Mouse (Mus musculus): Measurements from ENCODE around the gene En2. TPM values are rescaled to one million over a fixed set of nuclear protein-coding genes. Genes with fewer than 3 reads are reported as not detected.

Gene En2
- 0.84 and 1.1 TPM in 2 replicates for polyA plus RNA-seq (2016; fragmentation: Nextera tagmentation; extraction: Ambion mirVana)

GRCm38 (mm10) chr5:28165358-28166255 lies at the start of gene En2:
TSS of gene En2 (plus strand) at chr5:28165694.
- Histone ChIP-seq H3K4me1 (peaks cover 76% of the 10 kb centered on the region), H3K36me3 (peaks cover 38% of the 10 kb centered on the region), H3K9me3 (replicated peaks) (no peaks in the 10 kb centered on the region), H3K27me3 (ENCODE audit: low read depth, poor library complexity, severe bottlenecking) (peaks cover 99% of the 10 kb centered on the region), H3K4me3 (peak within 1 kb of the TSS; percentile 83), H3K27ac (replicated peaks) (peak within 1 kb of the TSS; percentile 96)
- WGBS, result 2% methylated on average over 106 of the region's 113 CpGs
- peak; percentile 95 for DNase-seq (ENCODE audit: low spot score)

- no peaks in the 10 kb centered on the region for H3K9me3 ChIP-seq (replicated peaks)
- H3K27ac ChIP-seq (replicated peaks), result peak overlapping the region; percentile 84
- H3K27me3 ChIP-seq (ENCODE audit: low read depth, poor library complexity, severe bottlenecking), result peaks cover 77% of the 10 kb centered on the region
- peak overlapping the region; percentile 58 for H3K4me3 ChIP-seq
- H3K4me1 ChIP-seq, result peaks cover 40% of the 10 kb centered on the region
- 2% methylated on average over 13 of the region's 13 CpGs for WGBS
- H3K36me3 ChIP-seq, result no peaks in the 10 kb centered on the region
- DNase-seq (ENCODE audit: low spot score), result peak; percentile 28
These were observed 48.1 kb upstream of the En2 start for GRCm38 (mm10) chr5:28117251-28117880.

DNA sequence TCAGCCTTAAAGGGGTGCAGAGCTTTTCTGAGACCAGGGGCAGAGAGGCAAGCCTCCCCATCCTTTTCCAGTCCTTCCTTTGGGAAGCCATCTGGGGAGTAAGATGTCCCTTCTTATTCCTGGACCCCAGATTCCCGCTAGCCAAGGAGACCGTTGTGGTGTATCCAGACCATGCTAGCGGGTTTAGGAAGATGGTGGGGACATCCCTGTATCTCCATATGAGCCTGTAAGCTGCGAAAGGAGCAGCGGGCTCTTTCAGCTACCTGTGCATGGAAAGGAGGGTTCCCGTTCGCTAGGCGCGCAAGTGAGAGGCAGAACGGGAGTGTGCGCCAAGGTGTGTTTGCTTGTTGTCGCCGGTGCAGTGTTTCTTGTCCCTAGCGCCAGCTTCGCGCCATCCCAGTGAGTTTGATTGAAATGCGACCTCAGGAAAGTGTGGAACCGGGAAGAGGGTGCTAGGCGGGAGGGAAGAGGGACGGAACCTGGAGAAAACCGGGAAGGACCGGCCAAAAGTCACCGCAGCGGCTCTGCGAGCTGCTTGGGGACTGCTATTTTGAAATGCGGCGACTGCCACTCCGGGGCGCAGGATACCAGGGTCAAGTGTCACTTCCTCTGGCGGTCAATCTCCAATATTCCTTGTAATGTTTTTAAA lies 47.5 kb upstream of the En2 start:
- peak overlapping the region; percentile 84 for H3K27ac ChIP-seq (replicated peaks)
- H3K4me3 ChIP-seq, result peak overlapping the region; percentile 58
- peaks cover 84% of the 10 kb centered on the region for H3K27me3 ChIP-seq (ENCODE audit: low read depth, poor library complexity, severe bottlenecking)

GRCm38 (mm10) chr5:28118531-28118925 lies 47.0 kb upstream of the En2 start:
- peaks cover 87% of the 10 kb centered on the region for H3K27me3 ChIP-seq (ENCODE audit: low read depth, poor library complexity, severe bottlenecking)
- peak overlapping the region; percentile 58 for H3K4me3 ChIP-seq
- no peaks in the 10 kb centered on the region for H3K9me3 ChIP-seq (replicated peaks)
- WGBS, result under 1% methylated on average over 19 of the region's 19 CpGs
- H3K36me3 ChIP-seq, result no peaks in the 10 kb centered on the region
- H3K4me1 ChIP-seq, result peaks cover 50% of the 10 kb centered on the region
- DNase-seq (ENCODE audit: low spot score), result no peak
- peak overlapping the region; percentile 84 for H3K27ac ChIP-seq (replicated peaks)

More for the DNA sequence above, 47.5 kb upstream of the En2 start:
- Histone ChIP-seq H3K36me3 (no peaks in the 10 kb centered on the region), H3K4me1 (peaks cover 44% of the 10 kb centered on the region), H3K9me3 (replicated peaks) (no peaks in the 10 kb centered on the region)
- DNase-seq (ENCODE audit: low spot score), result peak; percentile 75
- under 1% methylated on average over 30 of the region's 30 CpGs for WGBS

GRCm38 (mm10) chr5:28119576-28119975 lies 45.9 kb upstream of the En2 start:
- Histone ChIP-seq H3K27ac (replicated peaks) (peak overlapping the region; percentile 3; the same call in 1 of the 2 replicates), H3K9me3 (replicated peaks) (no peaks in the 10 kb centered on the region), H3K36me3 (no peaks in the 10 kb centered on the region), H3K4me3 (peak overlapping the region; percentile 32; the same call in 1 of the 2 replicates), H3K4me1 (peaks cover 60% of the 10 kb centered on the region), H3K27me3 (ENCODE audit: low read depth, poor library complexity, severe bottlenecking) (peaks cover 87% of the 10 kb centered on the region)
- DNase-seq (ENCODE audit: low spot score), result no peak
- WGBS, result 19% methylated on average over 3 of the region's 3 CpGs

DNA sequence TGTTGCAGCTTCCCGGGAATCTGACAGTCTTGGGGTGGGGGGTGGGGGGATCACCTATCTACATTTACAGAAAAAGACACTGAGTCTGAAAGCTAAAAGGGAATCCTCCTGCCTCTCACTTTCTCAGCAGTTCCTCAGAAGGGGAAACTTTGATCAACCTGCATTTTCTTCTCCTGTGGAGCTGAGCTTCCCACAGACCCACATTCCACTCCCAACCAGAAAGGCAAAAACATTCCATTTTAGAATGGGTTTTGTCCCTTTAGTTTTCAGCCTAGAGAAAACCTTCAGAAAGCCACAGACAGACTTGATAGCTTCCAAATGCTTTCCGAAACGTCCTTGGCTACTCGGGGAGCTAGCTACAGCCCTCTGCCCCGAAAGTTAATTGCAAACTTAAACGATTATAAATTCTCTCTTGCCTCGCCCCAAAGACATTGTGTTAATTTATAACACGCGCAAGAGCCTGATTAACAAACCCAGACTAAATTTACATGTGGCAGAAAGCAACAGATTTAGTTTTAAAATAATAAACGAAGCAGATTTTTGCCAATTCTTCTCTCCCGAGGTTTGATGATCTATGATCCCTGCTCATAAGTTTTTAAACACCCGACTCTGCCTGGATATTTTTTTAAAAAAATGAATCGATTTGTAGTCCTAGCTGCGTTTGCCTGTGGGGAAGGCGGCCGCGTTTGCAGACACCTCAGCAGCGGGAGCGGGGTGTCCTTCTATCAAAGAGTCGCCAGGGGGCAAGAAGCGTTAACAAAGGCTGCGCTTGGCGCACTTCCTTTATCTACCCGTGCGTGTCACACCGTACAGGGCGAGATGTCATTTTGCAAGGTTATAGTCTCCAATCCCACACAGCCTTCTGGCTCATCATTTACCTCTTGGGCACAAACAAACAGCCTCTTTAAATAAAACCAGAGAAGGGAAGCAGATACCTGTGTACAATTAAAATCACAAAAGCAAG lies 42.7 kb upstream of the En2 start:
- peaks cover 59% of the 10 kb centered on the region for H3K4me1 ChIP-seq

GRCm38 (mm10) chr5:28123455-28123825 lies 42.1 kb upstream of the En2 start:
- peak overlapping the region; percentile 91 for H3K27ac ChIP-seq (replicated peaks)
- WGBS, result under 1% methylated on average over 11 of the region's 11 CpGs
- no peaks in the 10 kb centered on the region for H3K36me3 ChIP-seq
- peaks cover 100% of the 10 kb centered on the region for H3K27me3 ChIP-seq (ENCODE audit: low read depth, poor library complexity, severe bottlenecking)
- H3K4me1 ChIP-seq, result peaks cover 59% of the 10 kb centered on the region
- no peak for DNase-seq (ENCODE audit: low spot score)
- no peaks in the 10 kb centered on the region for H3K9me3 ChIP-seq (replicated peaks)
- peak overlapping the region; percentile 57 for H3K4me3 ChIP-seq

More for the DNA sequence above, 42.7 kb upstream of the En2 start:
- peak; percentile 80 for DNase-seq (ENCODE audit: low spot score)
- Histone ChIP-seq H3K27me3 (ENCODE audit: low read depth, poor library complexity, severe bottlenecking) (peaks cover 100% of the 10 kb centered on the region), H3K36me3 (no peaks in the 10 kb centered on the region), H3K9me3 (replicated peaks) (no peaks in the 10 kb centered on the region), H3K4me3 (peak overlapping the region; percentile 57), H3K27ac (replicated peaks) (peak overlapping the region; percentile 91)
- WGBS, result 1% methylated on average over 27 of the region's 27 CpGs

DNA sequence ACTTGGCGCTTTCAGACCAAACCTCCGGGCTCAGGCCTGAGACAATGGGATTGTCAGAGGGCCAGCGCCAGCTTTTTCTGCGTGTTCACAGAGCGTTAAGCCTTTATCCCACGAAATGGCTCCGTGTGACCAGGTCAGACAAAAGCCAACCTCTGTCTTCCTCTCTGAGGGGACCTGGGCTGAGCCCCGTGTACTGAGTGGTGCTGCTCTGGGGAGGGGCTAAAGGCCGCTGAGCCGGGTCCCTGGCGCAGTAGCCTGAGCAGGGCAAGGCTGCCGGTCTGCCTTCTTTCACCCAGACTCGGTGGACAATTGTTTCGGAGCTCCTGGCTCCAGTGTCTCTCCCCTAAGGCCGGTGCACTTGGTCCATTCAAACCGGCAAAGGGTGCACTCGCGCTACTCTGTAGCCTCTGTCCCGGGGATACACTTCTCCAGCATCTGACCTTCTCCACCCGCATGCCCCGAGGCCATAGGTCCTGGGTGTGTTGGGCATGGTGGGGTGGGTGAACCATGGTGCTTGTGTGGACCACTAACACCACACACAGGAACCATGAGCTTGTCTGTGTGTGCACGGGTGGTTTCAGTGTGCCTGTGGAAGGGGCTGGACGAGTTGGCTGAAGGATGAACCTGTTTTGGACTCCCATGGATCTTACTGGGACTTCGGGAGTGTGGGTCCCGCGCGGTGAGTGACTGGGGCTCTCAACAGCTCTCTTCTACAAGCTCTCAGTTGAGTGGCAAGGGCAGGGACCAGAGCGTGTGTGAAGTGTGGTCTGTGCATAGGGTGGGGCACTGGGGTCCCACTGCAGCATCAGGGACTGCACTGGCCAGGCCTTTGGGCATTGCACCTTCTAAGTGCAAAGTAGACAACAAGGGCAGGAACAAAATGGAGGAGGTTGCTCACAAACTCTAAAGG lies 40.9 kb upstream of the En2 start:
- Histone ChIP-seq H3K36me3 (no peaks in the 10 kb centered on the region), H3K27me3 (ENCODE audit: low read depth, poor library complexity, severe bottlenecking) (peaks cover 100% of the 10 kb centered on the region), H3K4me1 (peaks cover 48% of the 10 kb centered on the region), H3K27ac (replicated peaks) (peak overlapping the region; percentile 91), H3K4me3 (peak overlapping the region; percentile 57), H3K9me3 (replicated peaks) (no peaks in the 10 kb centered on the region)
- 4% methylated on average over 28 of the region's 28 CpGs for WGBS
- DNase-seq (ENCODE audit: low spot score), result peak; percentile 81

GRCm38 (mm10) chr5:28128851-28129250 lies 36.6 kb upstream of the En2 start:
- DNase-seq (ENCODE audit: low spot score), result no peak

DNA sequence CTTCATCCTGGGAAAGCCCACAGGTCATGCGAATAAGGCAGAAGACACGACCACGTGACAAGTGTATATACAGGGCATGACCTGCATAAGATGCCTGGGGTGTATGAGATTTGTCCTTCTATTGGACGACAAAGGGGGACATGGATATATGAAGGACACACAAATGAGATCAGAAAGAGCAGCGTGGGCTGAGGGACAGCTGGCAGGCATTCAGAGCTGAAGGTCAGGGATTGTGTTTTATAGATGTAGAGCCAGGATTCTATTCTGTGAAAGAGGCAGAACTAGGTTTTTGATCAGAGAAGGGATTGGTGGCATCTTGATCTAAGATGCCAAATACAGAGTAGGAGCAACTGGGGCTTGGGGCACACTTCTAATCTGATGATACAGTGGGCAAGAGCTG lies 33.3 kb upstream of the En2 start:
- no peak overlapping the region for H3K4me3 ChIP-seq
- no peaks in the 10 kb centered on the region for H3K9me3 ChIP-seq (replicated peaks)
- DNase-seq (ENCODE audit: low spot score), result no peak
- H3K27me3 ChIP-seq (ENCODE audit: low read depth, poor library complexity, severe bottlenecking), result peaks cover 54% of the 10 kb centered on the region
- WGBS, result 88% methylated on average over 5 of the region's 5 CpGs
- no peaks in the 10 kb centered on the region for H3K36me3 ChIP-seq
- no peak overlapping the region for H3K27ac ChIP-seq (replicated peaks)
- peaks cover 14% of the 10 kb centered on the region for H3K4me1 ChIP-seq

More at GRCm38 (mm10) chr5:28128851-28129250, 36.6 kb upstream of the En2 start:
- 59% methylated on average over 1 of the region's 1 CpGs for WGBS
- Histone ChIP-seq H3K27ac (replicated peaks) (no peak overlapping the region), H3K4me3 (no peak overlapping the region), H3K4me1 (peaks cover 28% of the 10 kb centered on the region), H3K9me3 (replicated peaks) (no peaks in the 10 kb centered on the region), H3K27me3 (ENCODE audit: low read depth, poor library complexity, severe bottlenecking) (peaks cover 75% of the 10 kb centered on the region), H3K36me3 (no peaks in the 10 kb centered on the region)

DNA sequence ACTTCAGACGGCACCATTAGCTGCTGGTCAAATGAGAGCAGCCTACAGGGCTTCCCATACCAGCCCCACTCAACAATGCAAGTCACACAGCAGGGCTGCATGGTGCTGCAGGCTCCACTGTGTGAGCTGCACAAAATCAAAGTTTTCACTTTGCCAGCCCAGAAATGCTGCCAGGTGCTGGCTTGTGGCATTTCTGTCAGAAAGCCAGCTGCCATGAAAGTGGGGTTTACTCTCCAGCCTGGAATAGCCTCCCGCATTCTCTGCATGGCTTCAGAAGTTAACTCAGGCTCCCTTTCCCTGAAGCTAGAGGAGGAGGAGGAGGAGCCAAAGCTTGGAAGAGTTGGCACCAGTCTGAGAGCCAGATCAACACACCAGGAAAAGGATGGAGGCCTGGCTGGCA lies 29.1 kb upstream of the En2 start:
- H3K27ac ChIP-seq (replicated peaks), result no peak overlapping the region
- no peak overlapping the region for H3K4me3 ChIP-seq
- H3K9me3 ChIP-seq (replicated peaks), result no peaks in the 10 kb centered on the region
- H3K4me1 ChIP-seq, result peaks cover 3% of the 10 kb centered on the region
- DNase-seq (ENCODE audit: low spot score), result no peak
- H3K36me3 ChIP-seq, result no peaks in the 10 kb centered on the region
- WGBS, result 56% methylated on average over 2 of the region's 2 CpGs
- peaks cover 34% of the 10 kb centered on the region for H3K27me3 ChIP-seq (ENCODE audit: low read depth, poor library complexity, severe bottlenecking)
